Mouse (Mus musculus): Measurements from ENCODE around the gene Nkapl.

DNA sequence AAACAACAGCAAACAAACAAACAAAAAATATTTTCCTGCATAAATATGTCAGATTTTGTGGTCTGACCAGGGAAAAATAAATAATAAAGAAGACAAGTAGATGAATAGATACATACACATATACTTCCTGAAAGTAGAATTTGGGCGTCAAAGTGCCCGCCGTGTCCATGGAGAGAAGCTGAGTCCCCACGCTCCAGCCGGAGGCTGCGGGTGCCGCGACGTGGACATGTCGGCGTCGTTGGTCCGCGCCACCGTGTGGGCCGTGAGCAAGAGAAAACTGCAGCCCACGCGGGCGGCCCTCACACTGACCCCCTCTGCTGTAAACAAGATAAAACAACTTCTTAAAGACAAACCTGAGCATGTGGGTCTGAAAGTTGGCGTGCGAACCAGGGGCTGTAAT is 26.8 kb upstream of the Nkapl start, which contains the start of gene AK157302:
- TF ChIP-seq POLR2A (IDR thresholded peaks at IDR 0.05; ENCODE audit: insufficient read depth, low read depth, low read length) (no peak), CTCF (IDR thresholded peaks at IDR 0.05) (no peak), EP300 (IDR thresholded peaks at IDR 0.05; ENCODE audit: insufficient read depth, low read depth, low read length) (no peak)
